Mouse (Mus musculus) hindbrain, postnatal 0 days (tissue): ENCODE data around the gene Rnf8. TPM values are rescaled to one million over a fixed set of nuclear protein-coding genes. Genes with fewer than 3 reads are reported as not detected.

Source experiments
- ATAC-seq: fragments of 200-750 bp; cut with Nextera tagmentation; 2 replicates; pipeline ENCODE4 v1.8.0; 2017; ENCODE audit warnings: mild to moderate bottlenecking, moderate TSS enrichment, moderate library complexity
- DNase-seq: peaks from one replicate; pipeline ENCODE4 v3.0.0-alpha.2; 2015; ENCODE audit warnings: low spot score
- H3K27ac ChIP-seq: fragments of 300-500 bp; sonication (generic); 2 replicates; pipeline ENCODE4 v1.5.1; 2014; ENCODE audit warnings: mild to moderate bottlenecking
- H3K27me3 ChIP-seq: fragments of 300-500 bp; sonication (generic); 2 replicates; pipeline ENCODE4 v1.6.1; 2014; ENCODE audit warnings: low read length, mixed read lengths; ENCODE audit not compliant: insufficient read depth
- H3K36me3 ChIP-seq: fragments of 300-500 bp; sonication (generic); 2 replicates; pipeline ENCODE4 v1.6.1; 2014; ENCODE audit warnings: low read length, mixed read lengths; ENCODE audit not compliant: insufficient read depth
- H3K4me1 ChIP-seq: fragments of 300-500 bp; sonication (generic); 2 replicates; pipeline ENCODE4 v1.6.1; 2014; ENCODE audit warnings: antibody characterized with exemption, low read length, mixed read lengths; ENCODE audit not compliant: insufficient read depth
- H3K4me2 ChIP-seq: fragments of 300-500 bp; sonication (generic); 2 replicates; pipeline ENCODE4 v1.6.1; 2014; ENCODE audit warnings: low read depth, mild to moderate bottlenecking, low read length, moderate library complexity, mixed read lengths
- H3K4me3 ChIP-seq: fragments of 300-500 bp; sonication (generic); 2 replicates; pipeline ENCODE4 v1.5.1; 2014; ENCODE audit warnings: low read length
- H3K9ac ChIP-seq: fragments of 300-500 bp; sonication (generic); replicated peaks from 2 replicates; pipeline ENCODE4 v1.6.1; 2014; ENCODE audit warnings: mild to moderate bottlenecking, low read length, moderate library complexity, mixed read lengths
- H3K9me3 ChIP-seq: fragments of 300-500 bp; sonication (generic); 2 replicates; pipeline ENCODE4 v1.6.1; 2016; ENCODE audit warnings: low read length, mixed read lengths
- CTCF ChIP-seq: IDR thresholded peaks from 2 replicates; pipeline ENCODE4 v1.5.1; 2016; ENCODE audit warnings: antibody characterized with exemption, control low read depth, low read depth
- WGBS: fragments of 180-500 bp; shearing (Covaris S2); extraction: QIAGEN DNeasy Blood & Tissue Kit; methylation state at CpG from one replicate; pipeline ENCODE4 v1.1.7; 2014; 5-methylcytosine and 5-hydroxymethylcytosine counted together
- polyA plus RNA-seq: library from polyadenylated mRNA; unstranded; fragments of >200 nt; fragmentation: Nextera tagmentation; extraction: Ambion mirVana; gene quantifications from 2 replicates; pipeline ENCODE4 v1.2.1, GENCODE M21; 2015
- total RNA-seq: library from RNA; depleted of rRNA; stranded (reverse); fragments of >200 nt; gene quantifications from 2 replicates; pipeline ENCODE4 v1.2.3, GENCODE M21; 2014; rRNA removed

Gene Rnf8
- 22.2 and 29.4 TPM in 2 replicates for total RNA-seq
- 71.3 and 73.8 TPM in 2 replicates for polyA plus RNA-seq

DNA sequence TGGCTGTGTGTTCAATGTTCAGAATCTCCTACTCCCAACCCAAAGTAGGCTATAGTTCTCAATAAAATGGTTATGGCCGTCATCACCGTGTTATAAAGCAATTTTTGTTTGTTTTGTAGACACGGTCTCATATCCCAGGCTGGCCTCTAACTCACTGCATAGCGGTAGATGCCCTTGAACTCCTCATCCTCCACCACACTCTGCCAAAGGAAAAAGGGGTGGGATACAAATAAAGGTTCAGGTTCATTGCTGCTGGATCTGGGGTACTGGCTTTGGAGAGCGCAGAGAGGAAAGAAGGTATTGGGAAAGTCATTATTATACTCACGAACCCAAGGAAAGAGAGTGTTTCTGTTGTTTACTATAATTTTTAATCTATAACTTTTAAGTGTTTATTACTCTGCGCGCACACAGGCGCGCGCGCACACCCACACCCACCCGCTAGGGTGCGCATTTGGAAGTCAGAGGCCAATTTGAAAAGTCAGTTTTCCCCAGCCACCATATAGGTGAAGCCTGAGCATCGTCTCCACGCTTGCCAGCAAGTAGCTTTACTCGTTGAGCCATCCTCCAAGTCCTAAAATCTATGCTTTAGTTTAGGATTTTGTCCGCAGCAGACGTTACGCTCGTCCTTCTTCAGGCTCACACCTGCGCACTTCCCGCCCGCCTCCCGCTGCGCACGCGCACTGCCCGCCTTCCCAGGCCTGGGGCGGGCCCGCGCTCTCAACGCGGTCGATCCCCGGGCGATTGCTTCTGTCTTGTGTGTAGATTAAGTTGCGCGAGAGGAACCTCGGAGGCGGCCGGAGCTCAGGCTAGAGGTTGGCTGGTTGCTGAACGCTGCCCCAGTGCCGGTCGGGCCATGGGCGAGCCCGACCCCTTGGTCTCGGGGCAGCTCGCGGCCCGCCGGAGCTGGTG is at the start of gene Rnf8, which contains the start of gene Gm28043:
Gene Rnf8, plus strand, starts transcription at position 676 of the 909 bp plus-strand sequence.
Gene Gm28043, plus strand, starts transcription at position 762 of the 909 bp plus-strand sequence.
- no peaks in the 10 kb centered on the region; the same call in 1 of the 2 replicates for H3K36me3 ChIP-seq
- H3K4me1 ChIP-seq, result peaks cover 18% of the 10 kb centered on the region
- TF ChIP-seq CTCF, result peak; percentile 69
- H3K4me2 ChIP-seq, result peak within 1 kb of the TSS; percentile 74
- 2% methylated on average over 52 of the region's 52 CpGs for WGBS
- peak within 1 kb of the TSS; percentile 100 for H3K4me3 ChIP-seq
- peak within 1 kb of the TSS; percentile 98 for H3K27ac ChIP-seq
- no peaks in the 10 kb centered on the region for H3K27me3 ChIP-seq
- no peaks in the 10 kb centered on the region for H3K9me3 ChIP-seq
- peak; percentile 94 for ATAC-seq
- peak; percentile 96 for DNase-seq
- peak within 1 kb of the TSS; percentile 99 for H3K9ac ChIP-seq

DNA sequence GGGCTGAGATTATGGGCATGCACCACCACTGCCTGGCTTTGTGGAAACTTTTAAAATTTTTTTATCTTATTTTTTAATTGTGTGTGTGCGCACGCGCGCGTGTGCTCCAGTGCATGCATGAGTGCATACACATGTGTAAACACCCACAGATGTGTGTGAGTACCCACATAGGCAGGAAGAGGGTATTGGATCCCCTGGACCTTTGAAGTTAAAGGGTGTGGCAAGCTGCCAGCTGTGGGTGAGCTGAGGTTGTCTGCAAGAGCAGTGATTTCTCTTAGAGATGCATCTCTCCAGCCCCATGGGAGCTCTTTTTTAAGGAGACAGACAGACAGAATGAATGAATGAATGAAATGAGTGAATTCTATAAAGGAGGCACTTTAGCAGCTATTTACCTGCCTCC is 49.1 kb upstream of the Rnf8 start:
- Histone ChIP-seq H3K4me3 (no peak overlapping the region), H3K27me3 (no peaks in the 10 kb centered on the region), H3K9ac (no peak overlapping the region), H3K4me2 (no peak overlapping the region), H3K9me3 (no peaks in the 10 kb centered on the region), H3K4me1 (no peaks in the 10 kb centered on the region), H3K27ac (no peak overlapping the region), H3K36me3 (peaks cover 8% of the 10 kb centered on the region; the same call in 1 of the 2 replicates)
- TF ChIP-seq CTCF, result no peak
- ATAC-seq, result no peak
- no peak for DNase-seq
- WGBS, result over 99% methylated on average over 5 of the region's 5 CpGs

DNA sequence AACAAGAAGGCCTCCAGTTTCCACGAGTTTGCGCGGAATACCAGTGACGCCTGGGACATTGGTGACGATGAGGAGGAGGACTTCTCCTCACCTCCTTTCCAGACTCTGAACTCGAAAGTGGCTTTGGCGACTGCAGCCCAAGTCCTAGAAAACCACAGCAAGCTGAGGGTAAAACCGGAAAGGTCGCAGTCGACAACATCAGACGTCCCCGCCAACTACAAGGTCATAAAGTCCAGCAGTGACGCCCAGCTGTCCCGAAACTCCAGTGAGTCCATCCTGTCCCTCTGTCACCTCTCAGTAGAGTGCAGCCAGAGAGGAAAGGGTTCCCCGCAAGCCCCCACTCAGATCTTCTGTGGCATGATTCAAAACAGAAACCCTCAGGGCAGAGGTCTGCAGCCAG is 46.2 kb upstream of the Rnf8 start:
- no peak for ATAC-seq
- 90% methylated on average over 15 of the region's 15 CpGs for WGBS
- TF ChIP-seq CTCF, result no peak
- Histone ChIP-seq H3K9me3 (no peaks in the 10 kb centered on the region), H3K9ac (no peak overlapping the region), H3K4me2 (no peak overlapping the region), H3K4me3 (no peak overlapping the region), H3K4me1 (no peaks in the 10 kb centered on the region), H3K27me3 (no peaks in the 10 kb centered on the region), H3K36me3 (peaks cover 23% of the 10 kb centered on the region), H3K27ac (no peak overlapping the region)
- no peak for DNase-seq

DNA sequence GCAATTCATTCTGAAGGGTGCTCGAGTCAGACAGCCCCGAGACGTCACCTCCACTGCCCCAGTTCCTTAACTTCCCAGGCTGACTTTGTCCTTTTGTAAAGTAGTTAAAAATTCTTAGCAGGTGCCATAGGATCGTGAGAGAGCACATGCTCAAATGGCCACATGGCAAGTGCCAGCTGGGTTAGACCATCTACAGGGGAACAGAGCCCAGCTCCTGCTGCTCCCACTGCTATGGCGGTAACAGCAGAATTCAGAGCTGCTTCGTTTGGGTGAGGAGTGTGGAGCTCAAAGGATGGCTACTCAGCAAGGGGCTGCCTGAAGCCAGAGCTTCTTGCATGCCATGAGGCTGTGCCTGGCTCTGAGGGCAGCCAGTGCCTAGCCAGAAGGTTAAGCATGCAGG is 44.8 kb upstream of the Rnf8 start:
- TF ChIP-seq CTCF, result no peak
- no peak overlapping the region for H3K4me2 ChIP-seq
- H3K9me3 ChIP-seq, result no peaks in the 10 kb centered on the region
- no peaks in the 10 kb centered on the region for H3K27me3 ChIP-seq
- no peak overlapping the region for H3K27ac ChIP-seq
- H3K4me1 ChIP-seq, result no peaks in the 10 kb centered on the region
- 63% methylated on average over 6 of the region's 6 CpGs for WGBS
- H3K4me3 ChIP-seq, result no peak overlapping the region
- DNase-seq (no peak), ATAC-seq (no peak)
- no peak overlapping the region for H3K9ac ChIP-seq
- peaks cover 31% of the 10 kb centered on the region for H3K36me3 ChIP-seq

DNA sequence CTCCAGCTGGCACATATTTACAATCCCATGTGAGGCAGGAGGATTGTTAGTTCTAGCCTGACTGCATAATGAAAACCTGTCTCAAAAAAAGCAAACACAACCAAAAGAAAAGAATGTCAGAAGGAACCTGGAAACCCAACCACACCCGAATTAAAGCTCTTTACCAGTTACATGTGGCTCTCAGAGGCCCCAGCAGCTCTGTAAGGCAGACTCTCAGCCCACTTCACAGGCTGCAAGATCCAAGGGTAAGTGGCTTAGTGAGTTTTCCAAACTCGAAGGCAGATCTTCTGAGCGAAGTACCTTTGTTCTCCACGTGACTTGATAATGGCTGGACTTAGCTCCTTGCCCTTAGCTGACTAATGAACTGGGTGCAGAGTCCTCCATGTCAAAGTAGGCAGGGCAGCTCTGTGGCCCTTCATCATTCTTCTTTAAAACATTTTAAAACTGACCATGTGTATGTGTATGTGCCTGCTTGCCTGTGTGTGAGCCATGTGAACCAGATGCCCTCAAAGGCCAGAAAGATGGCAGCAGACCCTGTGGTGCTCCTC is 34.9 kb upstream of the Rnf8 start:
- DNase-seq (no peak), ATAC-seq (no peak)
- Histone ChIP-seq H3K36me3 (peaks cover 69% of the 10 kb centered on the region), H3K4me3 (no peak overlapping the region), H3K27ac (no peak overlapping the region), H3K9ac (no peak overlapping the region), H3K4me2 (no peak overlapping the region), H3K4me1 (no peaks in the 10 kb centered on the region), H3K9me3 (no peaks in the 10 kb centered on the region), H3K27me3 (no peaks in the 10 kb centered on the region)
- no peak for TF ChIP-seq CTCF
- 88% methylated on average over 4 of the region's 4 CpGs for WGBS

DNA sequence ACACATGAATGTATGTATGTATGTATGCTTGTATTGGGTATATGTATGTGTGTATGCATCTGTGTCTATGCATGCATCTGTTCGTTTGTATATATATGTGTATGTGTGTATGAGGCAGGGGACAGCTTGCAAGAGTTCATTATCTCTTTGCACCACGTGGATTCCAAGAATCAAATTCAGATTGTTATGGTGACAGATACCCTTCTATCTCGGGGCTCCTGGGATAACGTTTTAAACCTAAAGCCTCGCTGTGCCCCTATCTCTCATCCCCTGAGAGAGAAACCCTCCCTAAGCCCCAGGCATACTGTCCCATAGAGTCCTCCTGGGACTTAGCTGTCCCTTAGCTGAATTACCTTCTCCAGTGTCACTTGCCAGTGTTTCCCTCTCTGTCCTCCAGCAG is 31.0 kb upstream of the Rnf8 start:
- ATAC-seq, result no peak
- no peaks in the 10 kb centered on the region for H3K9me3 ChIP-seq
- H3K4me2 ChIP-seq, result no peak overlapping the region
- no peak overlapping the region for H3K27ac ChIP-seq
- DNase-seq, result no peak
- 86% methylated on average over 5 of the region's 5 CpGs for WGBS
- H3K36me3 ChIP-seq, result peaks cover 35% of the 10 kb centered on the region
- H3K27me3 ChIP-seq, result no peaks in the 10 kb centered on the region
- no peak overlapping the region for H3K4me3 ChIP-seq
- H3K9ac ChIP-seq, result no peak overlapping the region
- no peak for TF ChIP-seq CTCF
- H3K4me1 ChIP-seq, result no peaks in the 10 kb centered on the region
